Mouse (Mus musculus) small intestine, adult 2 months (tissue): ENCODE measurements at regions not wholly inside any gene's neighbourhood (a gene's known extent, or its start where the extent isn't known, plus 50 kb on each side); places are given as distances from the start of the nearest gene placed in this dataset.
A peak's percentile ranks its signal among the peaks of the same experiment; 100 is the strongest.
"Not testable (repeated sequence)": the region's sequence is repeated elsewhere in the genome, so short reads cannot be mapped to it uniquely, and the experiment has no call there.

Source experiments
- CTCF ChIP-seq: fragments of 200-500 bp; IDR thresholded peaks from 2 replicates; pipeline ENCODE4 v1.5.1; 2012; ENCODE audit warnings: low read depth, mild to moderate bottlenecking, control low read depth, inconsistent platforms, low read length, moderate library complexity, mixed read lengths; ENCODE audit not compliant: insufficient replicate concordance, insufficient read length; ENCODE audit errors: extremely low read depth
- POLR2A ChIP-seq: fragments of 200-500 bp; IDR thresholded peaks from 2 replicates; pipeline ENCODE4 v1.6.1; 2012; ENCODE audit warnings: low read depth, mild to moderate bottlenecking, control low read depth, inconsistent platforms, low read length, moderate library complexity

DNA sequence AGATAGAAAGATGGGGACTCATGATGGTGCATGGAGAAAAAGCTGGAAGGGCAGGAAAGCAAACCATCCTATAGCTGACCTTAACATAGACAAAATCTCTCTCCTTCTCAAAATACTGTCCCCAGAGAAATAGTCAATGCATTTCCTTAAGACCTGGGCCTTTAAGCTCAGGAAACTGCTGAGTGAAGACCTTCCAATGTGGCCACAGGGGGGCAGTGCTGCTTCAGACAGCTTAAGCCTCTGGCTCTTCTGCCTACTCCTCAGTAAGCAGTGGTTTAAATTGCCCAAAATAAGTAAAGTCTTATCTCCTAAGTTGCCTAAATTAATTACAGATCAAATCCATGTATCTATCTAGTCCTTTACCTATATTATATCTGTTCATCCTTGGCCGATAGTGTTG lies 616.2 kb downstream of the Dad1 start:
- TF ChIP-seq POLR2A: not testable (repeated sequence)
- peak; percentile 49; the same call in 1 of the 2 replicates for TF ChIP-seq CTCF
